Mouse (Mus musculus): Measurements from ENCODE around the gene Rps15. TPM values are rescaled to one million over a fixed set of nuclear protein-coding genes. Genes with fewer than 3 reads are reported as not detected.

Rps15 gene
- polyA plus RNA-seq, 1 experiment: 1,107 TPM

DNA sequence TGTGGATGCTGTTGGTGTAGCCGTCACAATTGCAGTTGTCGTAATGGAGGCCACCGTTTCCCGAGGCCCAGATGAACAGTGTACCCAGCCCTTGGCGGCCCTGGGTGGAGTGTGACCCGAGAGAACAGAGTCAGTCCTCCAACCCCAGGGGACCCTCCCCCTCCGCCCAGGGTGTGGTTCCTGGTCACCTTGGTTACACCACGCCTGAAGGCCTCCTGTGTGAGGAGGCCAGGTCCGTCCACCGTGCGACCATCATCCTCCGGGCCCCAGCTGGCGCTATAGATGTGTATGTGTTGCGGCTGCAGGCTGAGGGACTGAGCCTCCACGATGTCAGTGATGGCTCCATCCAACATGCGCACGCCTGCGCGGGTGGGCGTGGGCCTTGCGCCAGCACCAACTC lies 32.8 kb downstream of the Rps15 start:
- Histone ChIP-seq H3K27ac (replicated peaks; ENCODE audit: low read depth, low read length) (no peak overlapping the region), H3K4me3 (ENCODE audit: insufficient read depth, low read depth, low read length) (no peak overlapping the region), H3K4me1 (ENCODE audit: control insufficient read depth, insufficient read depth, insufficient read length, low read length) (peaks cover 3% of the 10 kb centered on the region; the same call in 1 of the 2 replicates)

DNA sequence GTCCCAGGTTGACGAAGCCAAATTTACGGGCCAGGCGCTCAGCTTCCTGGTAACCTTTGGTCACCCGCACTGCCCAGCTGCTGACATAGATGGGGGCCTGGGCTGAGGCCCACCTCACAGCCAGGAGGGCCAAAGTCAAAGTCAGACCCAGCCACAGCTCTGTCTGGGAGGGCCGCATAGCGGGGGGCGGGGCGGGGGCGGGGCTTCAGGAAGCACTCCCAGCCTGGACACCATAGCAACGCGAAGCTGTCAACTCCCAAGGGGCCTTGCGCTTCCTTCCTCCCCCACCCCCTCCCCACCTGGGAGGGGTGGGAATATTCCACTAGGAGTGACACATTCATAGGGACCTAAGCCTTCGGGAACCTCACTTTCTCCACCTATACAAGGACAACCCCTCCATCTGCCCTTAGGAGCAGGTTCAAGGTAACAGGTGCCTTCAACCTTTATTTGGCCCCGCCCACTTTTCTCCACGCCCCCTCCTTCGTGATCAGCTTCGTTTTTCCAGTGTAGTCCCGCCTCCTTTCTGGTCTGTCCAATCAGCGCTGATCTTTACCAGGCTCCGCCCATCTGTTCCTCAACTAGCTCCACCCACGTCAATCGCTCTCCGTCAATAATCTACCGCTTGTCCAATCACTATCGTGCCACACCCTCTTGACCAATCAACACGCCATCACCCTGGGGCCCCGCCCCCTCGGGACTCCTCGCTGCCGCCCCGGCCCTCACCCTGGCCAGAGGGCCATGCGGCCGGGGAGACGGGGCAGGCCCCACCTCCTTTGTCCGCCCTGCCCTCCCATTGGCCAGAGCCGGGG lies 37.2 kb downstream of the Rps15 start, which contains the start of the genes Pcsk4 and Reep6:
Gene Pcsk4 (minus strand): TSS at position 226 of the 809 bp plus-strand sequence.
Gene Reep6 (plus strand): TSS at position 681 of the 809 bp plus-strand sequence.
- Histone ChIP-seq H3K27ac (replicated peaks; ENCODE audit: low read depth, low read length) (no peak within 1 kb of the TSS), H3K4me3 (ENCODE audit: insufficient read depth, low read depth, low read length) (peak within 1 kb of the TSS; percentile 55), H3K4me1 (ENCODE audit: control insufficient read depth, insufficient read depth, insufficient read length, low read length) (peaks cover 3% of the 10 kb centered on the region)

DNA sequence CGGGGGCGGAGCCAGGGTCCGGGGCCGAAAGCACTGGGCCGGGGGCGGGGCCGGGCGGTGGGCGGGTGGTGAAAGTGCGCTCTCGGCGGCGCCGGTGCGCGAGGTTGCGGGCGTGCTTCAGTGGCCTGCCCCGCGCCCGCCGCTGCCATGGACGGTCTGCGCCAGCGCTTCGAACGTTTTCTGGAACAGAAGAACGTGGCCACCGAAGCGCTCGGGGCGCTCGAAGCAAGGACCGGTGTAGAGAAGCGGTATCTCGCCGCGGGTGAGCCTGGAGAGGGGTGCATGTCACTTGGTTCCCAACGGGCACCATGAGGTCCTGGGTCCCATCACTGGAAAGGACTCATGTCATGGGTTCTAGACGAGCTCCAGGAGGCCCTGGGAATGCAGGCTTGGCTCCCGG lies 37.8 kb downstream of the Rps15 start:
- peak overlapping the region; percentile 55 for H3K4me3 ChIP-seq (ENCODE audit: insufficient read depth, low read depth, low read length)
- H3K27ac ChIP-seq (replicated peaks; ENCODE audit: low read depth, low read length): no peak overlapping the region
- peaks cover 3% of the 10 kb centered on the region for H3K4me1 ChIP-seq (ENCODE audit: control insufficient read depth, insufficient read depth, insufficient read length, low read length)

DNA sequence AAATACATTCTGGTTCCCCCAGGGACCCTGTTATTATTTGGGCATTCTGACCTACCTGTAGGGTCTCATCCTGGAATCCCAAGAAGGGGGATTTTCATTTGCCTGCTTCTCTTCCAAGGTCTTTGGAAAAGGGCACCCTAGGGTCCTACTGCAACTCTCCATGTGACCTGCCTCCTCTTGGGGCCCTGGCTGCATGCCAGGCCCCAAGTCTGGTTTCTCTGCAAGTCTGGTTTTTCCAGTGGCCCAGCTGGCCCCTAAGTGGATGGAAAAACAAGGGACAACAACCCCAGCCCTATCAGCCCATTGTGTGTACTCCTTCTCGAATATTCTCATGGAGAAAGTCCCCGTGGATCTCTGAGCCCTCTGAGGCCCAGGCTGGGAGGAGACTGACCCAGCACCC lies 38.6 kb downstream of the Rps15 start:
- H3K27ac ChIP-seq (replicated peaks; ENCODE audit: low read depth, low read length): no peak overlapping the region
- H3K4me3 ChIP-seq (ENCODE audit: insufficient read depth, low read depth, low read length): no peak overlapping the region
- peaks cover 3% of the 10 kb centered on the region for H3K4me1 ChIP-seq (ENCODE audit: control insufficient read depth, insufficient read depth, insufficient read length, low read length)

DNA sequence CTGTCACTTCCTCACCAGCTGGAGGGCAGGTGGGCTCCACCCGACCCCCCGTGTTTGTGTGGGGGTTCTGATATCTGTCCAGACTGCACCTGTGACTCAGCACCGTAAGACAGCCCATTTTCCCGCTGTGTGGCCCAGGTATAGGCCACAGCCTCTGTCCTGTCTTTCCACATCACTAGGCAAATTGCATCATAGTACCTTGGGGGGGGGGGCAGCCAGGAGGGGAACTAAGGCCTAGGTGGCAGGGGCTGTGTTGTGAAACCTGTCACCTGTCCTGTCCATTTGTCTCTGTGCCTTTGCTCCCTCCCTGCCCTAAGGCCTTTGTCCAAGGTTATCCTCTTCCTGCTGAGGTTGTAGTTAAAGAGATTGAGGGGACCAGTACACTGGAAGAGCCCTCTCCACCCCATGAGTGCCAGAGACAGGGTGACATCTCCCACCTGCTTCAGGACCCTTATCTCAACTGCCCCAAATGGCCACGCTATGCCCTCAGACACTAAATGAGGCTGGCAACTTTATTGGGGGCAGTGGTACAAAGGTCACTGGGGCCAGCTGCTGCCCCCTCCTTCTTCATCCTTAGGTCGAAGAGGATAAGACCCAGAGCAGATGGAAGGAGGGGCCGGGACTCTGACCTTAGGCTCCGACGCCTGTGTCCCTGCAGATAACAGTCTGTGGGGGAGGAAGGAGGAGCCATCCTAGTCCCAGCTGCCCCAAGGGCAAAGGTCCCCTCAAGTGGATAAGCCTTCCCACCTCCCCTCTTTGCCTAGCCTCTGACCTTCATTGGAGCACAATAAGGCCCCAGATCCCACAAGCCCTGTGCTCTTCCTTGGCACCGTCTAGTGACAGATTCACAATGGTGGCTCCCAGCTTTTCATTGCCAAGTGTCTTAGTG lies 39.6 kb downstream of the Rps15 start:
- Histone ChIP-seq H3K27ac (replicated peaks; ENCODE audit: low read depth, low read length) (no peak overlapping the region), H3K4me3 (ENCODE audit: insufficient read depth, low read depth, low read length) (no peak overlapping the region), H3K4me1 (ENCODE audit: control insufficient read depth, insufficient read depth, insufficient read length, low read length) (peaks cover 3% of the 10 kb centered on the region)

DNA sequence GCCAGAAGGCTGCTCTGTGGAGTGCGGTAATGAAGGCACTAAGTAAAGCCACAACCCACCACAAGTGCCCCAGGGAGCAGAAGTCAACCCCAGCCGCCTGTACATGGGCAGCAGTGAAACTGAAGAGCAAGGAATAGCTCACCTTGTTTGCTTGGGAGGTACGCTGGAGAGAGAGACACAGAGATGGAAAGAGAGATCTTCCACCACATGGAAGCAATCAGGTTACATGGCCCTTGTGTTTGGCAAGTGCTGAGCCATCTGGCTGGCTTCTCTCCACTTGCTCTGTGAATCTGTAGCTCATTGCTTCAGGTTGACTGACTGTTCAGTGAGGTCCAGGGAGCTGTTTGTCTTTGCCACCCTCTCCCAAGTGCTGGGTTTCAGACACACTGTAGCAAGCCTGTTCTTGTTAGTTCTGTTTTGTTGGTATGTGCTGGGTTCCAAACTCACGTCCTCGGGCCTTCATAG lies 40.3 kb downstream of the Rps15 start:
- H3K27ac ChIP-seq (replicated peaks; ENCODE audit: low read depth, low read length): no peak overlapping the region; the same call in 1 of the 2 replicates
- H3K4me3 ChIP-seq (ENCODE audit: insufficient read depth, low read depth, low read length): no peak overlapping the region
- H3K4me1 ChIP-seq (ENCODE audit: control insufficient read depth, insufficient read depth, insufficient read length, low read length): peaks cover 3% of the 10 kb centered on the region

DNA sequence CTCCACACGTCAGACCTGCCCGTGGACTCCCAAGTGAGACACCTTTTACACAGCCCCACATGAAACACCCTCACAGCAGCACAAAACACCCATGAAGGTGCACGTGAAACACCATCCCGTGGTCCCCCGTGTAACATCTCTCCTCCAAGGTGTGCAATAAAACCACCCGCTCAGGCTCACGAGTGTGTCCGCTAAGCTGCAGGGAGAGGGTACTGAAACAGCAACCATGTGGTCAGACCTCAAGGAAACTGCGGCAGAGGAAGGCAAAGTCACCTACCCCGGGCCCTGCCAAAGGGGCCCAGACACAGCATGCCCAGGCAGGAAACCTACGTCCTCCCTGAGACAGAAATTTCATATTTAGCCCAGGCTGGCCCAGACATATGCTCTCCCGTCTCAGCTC lies 44.0 kb downstream of the Rps15 start:
- no peak overlapping the region for H3K4me3 ChIP-seq (ENCODE audit: insufficient read depth, low read depth, low read length)
- H3K27ac ChIP-seq (replicated peaks; ENCODE audit: low read depth, low read length): no peak overlapping the region
- H3K4me1 ChIP-seq (ENCODE audit: control insufficient read depth, insufficient read depth, insufficient read length, low read length): peaks cover 3% of the 10 kb centered on the region; the same call in 1 of the 2 replicates

DNA sequence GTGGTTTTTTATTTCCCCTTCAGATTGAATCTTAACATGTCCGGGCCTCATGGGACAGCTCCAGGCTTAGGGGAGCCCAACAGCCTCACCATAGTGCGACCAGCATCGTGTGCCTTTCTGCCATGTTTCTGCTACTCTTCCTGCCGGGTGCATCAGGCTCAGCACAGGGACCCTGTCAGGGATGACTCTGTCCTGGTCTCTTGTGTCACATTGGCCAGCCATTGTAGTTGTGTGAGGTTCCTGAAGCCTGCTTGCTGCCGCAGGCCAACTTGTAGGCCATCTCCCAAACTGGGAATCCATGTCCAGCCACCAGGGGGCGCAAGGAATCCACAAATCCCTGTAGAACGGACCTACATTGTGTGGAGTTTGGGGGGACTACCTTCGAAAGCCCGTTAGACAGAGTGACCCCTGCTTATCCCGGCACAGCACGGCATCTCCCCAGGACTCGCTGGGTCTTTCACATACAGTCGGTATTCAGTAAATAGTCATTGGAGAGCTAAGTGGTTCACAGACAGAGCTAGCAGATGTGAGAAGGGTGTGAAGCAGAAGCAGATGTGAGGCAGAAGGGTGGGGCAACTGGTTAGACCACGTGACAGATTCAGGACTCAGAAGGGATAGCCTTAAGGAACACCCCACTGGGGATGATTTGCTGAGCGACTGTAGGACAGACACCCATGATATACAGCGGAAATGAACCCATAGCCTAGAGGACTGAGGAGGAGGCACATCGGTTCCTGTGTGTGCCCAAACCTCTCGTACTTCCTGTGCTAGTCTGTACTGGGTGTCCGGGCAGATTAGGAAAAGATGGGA lies 47.9 kb downstream of the Rps15 start:
- Histone ChIP-seq H3K27ac (replicated peaks; ENCODE audit: low read depth, low read length) (no peak overlapping the region), H3K4me1 (ENCODE audit: control insufficient read depth, insufficient read depth, insufficient read length, low read length) (no peaks in the 10 kb centered on the region), H3K4me3 (ENCODE audit: insufficient read depth, low read depth, low read length) (no peak overlapping the region)

DNA sequence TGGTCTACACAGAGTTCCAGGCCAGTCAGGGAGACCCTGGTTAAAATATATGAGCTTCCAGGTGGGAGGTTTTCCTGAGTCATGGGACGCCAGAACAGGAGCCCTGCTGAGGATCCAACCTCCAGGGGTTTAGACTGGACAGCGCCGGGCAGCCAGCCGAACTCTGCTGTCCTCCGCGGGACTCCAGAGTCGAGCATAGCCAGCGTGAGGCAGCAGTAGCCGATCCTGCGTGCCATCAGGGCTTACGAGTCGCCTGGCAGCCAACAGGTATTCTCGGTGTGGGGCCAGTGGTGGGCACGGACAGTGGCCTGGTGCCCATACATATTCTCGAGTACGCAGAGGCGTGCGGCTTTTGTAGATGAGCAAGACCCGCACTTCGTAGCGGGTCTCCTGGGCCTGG lies 48.8 kb downstream of the Rps15 start:
- H3K27ac ChIP-seq (replicated peaks; ENCODE audit: low read depth, low read length): no peak overlapping the region

DNA sequence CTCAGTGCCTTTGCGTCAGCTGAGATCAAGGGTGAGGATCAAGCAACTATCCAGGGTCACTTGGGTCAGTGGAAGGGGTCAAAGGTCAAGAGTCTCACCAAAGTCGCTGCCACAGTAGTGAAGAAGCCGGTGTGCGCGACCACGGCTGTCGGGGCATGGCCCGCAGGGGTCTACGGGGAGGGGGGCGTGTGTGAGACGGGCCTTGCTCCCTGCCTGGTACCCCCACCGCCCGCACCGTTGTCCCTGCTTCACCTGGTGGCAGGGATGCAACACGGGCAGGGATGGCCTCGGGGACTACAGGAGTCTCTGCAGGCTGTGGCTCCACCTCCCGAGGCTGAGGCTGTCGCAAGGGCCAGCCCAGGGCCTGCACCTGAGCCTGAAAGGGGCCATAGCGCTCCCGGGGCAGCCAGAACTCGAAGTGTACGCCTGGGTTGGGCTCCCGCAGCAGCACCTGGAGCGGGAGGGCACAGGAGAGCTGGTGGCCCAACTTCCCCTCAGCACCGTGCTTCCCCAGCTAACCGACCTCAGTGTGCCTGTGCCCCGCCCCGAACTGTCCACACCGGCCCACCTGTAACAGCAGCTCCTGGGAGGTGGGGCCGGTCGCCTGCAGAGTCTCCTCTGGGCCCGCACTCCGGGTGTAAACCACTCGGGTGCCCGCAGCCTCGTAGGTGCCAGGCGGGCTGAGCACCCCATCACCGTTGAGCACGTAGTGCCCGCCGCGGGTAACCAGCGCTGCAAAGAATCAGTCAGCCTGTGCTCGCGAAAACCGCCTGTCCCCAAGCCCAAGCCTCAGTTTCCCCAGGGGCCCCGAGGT lies 49.4 kb downstream of the Rps15 start:
- no peak overlapping the region for H3K4me3 ChIP-seq (ENCODE audit: insufficient read depth, low read depth, low read length)
- no peak overlapping the region for H3K27ac ChIP-seq (replicated peaks; ENCODE audit: low read depth, low read length)
- no peaks in the 10 kb centered on the region for H3K4me1 ChIP-seq (ENCODE audit: control insufficient read depth, insufficient read depth, insufficient read length, low read length)

More for the DNA sequence above, 48.8 kb downstream of the Rps15 start:
- Histone ChIP-seq H3K4me1 (ENCODE audit: control insufficient read depth, insufficient read depth, insufficient read length, low read length) (no peaks in the 10 kb centered on the region), H3K4me3 (ENCODE audit: insufficient read depth, low read depth, low read length) (no peak overlapping the region)

DNA sequence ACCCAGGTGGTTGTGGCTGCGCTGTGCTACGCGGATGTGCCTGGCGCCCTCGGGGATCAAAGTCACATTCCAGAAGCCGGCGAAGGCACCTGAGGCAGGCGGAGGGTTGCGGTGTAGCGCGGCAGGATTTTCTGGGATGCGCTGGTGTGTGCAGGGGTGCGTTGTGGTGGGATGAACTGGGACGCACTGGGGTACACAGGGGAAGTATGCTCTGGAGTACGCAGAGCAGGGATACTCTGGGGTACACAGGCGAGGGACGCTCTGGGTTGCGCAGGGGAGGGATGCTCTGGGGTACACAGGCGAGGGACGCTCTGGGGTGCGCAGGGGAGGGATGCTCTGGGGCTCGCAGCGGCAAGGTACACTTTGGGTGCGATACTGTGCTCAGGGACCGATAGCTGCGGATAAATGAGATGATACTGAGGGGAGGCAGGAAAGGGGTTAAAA lies 50.1 kb downstream of the Rps15 start:
- Histone ChIP-seq H3K4me3 (ENCODE audit: insufficient read depth, low read depth, low read length) (peak overlapping the region; percentile 12), H3K27ac (replicated peaks; ENCODE audit: low read depth, low read length) (no peak overlapping the region), H3K4me1 (ENCODE audit: control insufficient read depth, insufficient read depth, insufficient read length, low read length) (no peaks in the 10 kb centered on the region)

DNA sequence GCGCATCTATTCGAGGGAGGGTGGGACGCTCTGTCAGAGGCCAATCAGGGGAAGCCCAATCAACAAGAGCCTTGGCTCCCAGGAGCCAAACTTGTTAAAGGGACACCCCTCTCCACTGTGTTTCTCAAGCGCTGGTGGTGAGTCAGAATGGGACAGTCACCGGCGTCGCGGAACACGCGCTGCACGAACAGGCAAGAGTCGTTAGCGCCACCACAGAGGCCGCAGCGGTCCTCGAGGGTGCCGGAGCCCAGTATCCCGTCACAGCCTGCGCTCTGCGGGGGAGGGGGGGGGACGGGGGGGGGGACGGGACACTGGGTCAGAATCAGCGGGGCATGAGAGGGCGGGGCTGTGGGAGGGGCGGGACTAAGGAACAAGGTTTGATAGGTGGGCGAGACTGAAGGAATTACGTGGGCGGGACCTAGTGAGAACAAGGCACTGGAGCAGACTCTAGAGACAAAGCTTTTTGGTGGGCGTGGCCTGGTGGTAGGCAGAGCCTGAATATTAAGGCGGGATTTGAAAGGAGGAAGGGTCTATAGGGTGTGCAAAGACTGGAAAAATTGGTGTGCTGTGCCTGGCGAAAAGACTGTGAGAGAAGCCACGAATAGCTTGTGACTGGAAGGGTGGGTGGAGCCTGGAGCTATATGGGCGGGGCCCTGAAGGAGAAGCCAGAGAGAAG lies 50.6 kb downstream of the Rps15 start:
- H3K4me3 ChIP-seq (ENCODE audit: insufficient read depth, low read depth, low read length): peak overlapping the region; percentile 32
- H3K27ac ChIP-seq (replicated peaks; ENCODE audit: low read depth, low read length): no peak overlapping the region
- no peaks in the 10 kb centered on the region for H3K4me1 ChIP-seq (ENCODE audit: control insufficient read depth, insufficient read depth, insufficient read length, low read length)

DNA sequence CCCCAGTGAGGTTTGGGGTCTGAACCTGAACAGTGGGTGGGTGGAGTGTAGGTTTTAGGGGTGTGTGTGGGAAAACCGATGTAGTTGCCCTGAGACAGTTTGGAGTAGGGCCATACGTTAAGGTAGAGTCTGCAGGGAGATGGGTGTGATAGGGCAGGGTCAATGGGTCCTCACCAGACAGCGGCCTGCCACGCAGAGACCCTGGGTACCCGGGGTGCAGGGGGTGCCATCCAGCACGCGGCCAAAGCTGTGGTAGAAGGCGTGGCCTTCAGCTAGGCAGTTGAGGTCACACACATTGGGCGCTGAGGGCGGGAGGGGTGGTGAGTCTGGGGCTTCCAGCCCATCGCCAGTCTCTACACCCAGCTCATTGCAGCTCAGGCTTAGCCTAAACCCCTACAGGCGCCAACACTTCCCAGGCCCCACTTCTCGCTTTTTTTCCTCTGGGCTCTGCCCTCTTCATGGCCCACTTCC lies 51.2 kb downstream of the Rps15 start:
- no peaks in the 10 kb centered on the region; the same call in 1 of the 2 replicates for H3K4me1 ChIP-seq (ENCODE audit: control insufficient read depth, insufficient read depth, insufficient read length, low read length)
- H3K27ac ChIP-seq (replicated peaks; ENCODE audit: low read depth, low read length): no peak overlapping the region
- no peak overlapping the region for H3K4me3 ChIP-seq (ENCODE audit: insufficient read depth, low read depth, low read length)

All from brown adipose tissue, adult 24 weeks (tissue).